Mouse (Mus musculus) neural tube, embryonic 13.5 days (tissue): ENCODE data around the gene Prdx3. TPM values are rescaled to one million over a fixed set of nuclear protein-coding genes. Genes with fewer than 3 reads are reported as not detected.

Experiments
- ATAC-seq: fragments of 200-750 bp; cut with Nextera tagmentation; 2 replicates; pipeline ENCODE4 v1.8.0; 2017; ENCODE audit warnings: low read depth, mild to moderate bottlenecking, moderate TSS enrichment, moderate library complexity
- H3K27ac ChIP-seq: fragments of 300-500 bp; sonication (generic); replicated peaks from 2 replicates; pipeline ENCODE4 v1.5.1; 2015; ENCODE audit warnings: moderate library complexity, mild to moderate bottlenecking, inconsistent platforms
- H3K27me3 ChIP-seq: fragments of 300-500 bp; sonication (generic); 2 replicates; pipeline ENCODE4 v1.6.1; 2015; ENCODE audit warnings: mild to moderate bottlenecking, inconsistent platforms
- H3K36me3 ChIP-seq: fragments of 300-500 bp; sonication (generic); 2 replicates; pipeline ENCODE4 v1.6.1; 2015; ENCODE audit warnings: mild to moderate bottlenecking, inconsistent platforms
- H3K4me1 ChIP-seq: fragments of 300-500 bp; sonication (generic); replicated peaks from 2 replicates; pipeline ENCODE4 v1.6.1; 2015; ENCODE audit warnings: inconsistent platforms
- H3K4me2 ChIP-seq: fragments of 300-500 bp; sonication (generic); 2 replicates; pipeline ENCODE4 v1.6.1; 2015; ENCODE audit warnings: inconsistent platforms, mild to moderate bottlenecking, moderate library complexity
- H3K4me3 ChIP-seq: fragments of 300-500 bp; sonication (generic); 2 replicates; pipeline ENCODE4 v1.5.1; 2015; ENCODE audit warnings: mild to moderate bottlenecking, inconsistent platforms
- H3K9ac ChIP-seq: fragments of 300-500 bp; sonication (generic); 2 replicates; pipeline ENCODE4 v1.6.1; 2015; ENCODE audit warnings: moderate library complexity, mild to moderate bottlenecking, inconsistent platforms
- H3K9me3 ChIP-seq: fragments of 300-500 bp; sonication (generic); 2 replicates; pipeline ENCODE4 v1.6.1; 2016; ENCODE audit warnings: inconsistent platforms
- WGBS: fragments of 180-500 bp; shearing (Covaris S2); methylation state at CpG from one replicate; pipeline ENCODE4 v1.1.7; 2015; 5-methylcytosine and 5-hydroxymethylcytosine counted together
- polyA plus RNA-seq: library from polyadenylated mRNA; unstranded; fragments of >200 nt; fragmentation: Nextera tagmentation; extraction: Ambion mirVana; gene quantifications from 2 replicates; pipeline ENCODE4 v1.2.1, GENCODE M21; 2015

Gene Prdx3
- polyA plus RNA-seq = 105 and 112 TPM in 2 replicates

DNA sequence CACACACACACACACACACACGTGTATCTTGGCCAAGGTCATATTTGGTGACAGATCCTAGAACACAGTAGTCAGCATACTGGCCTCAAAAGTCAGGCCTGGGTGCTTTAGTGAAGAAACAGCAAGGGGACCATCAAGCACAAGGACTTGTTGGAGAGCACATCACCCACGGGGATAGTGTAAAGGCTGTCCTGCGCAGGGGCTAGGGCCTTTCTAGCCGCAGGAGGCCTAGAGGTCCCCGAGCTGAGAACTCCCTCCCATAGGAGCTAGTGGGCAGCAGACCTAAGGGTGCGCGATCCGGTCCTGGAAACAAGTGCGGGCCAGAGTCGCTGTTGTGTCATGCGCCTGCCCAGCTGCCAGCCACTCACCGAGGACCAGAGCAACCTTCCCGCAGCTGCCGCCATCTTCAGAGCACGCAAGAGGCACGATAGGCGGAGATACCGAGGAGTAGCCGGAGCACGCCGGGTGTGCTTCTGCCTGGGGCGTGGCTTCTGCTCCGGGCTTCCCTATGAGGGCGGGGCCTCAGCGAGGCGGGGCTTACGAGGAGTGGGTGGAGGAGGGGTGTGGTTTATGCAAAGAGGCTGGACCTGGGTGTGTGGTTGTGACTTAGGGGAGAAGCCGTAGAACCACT lies at the start of gene Prdx3:
Prdx3 (minus strand) TSS at position 493 of the 631 bp plus-strand sequence.
- Histone ChIP-seq H3K27me3 (no peaks in the 10 kb centered on the region), H3K4me2 (peak within 1 kb of the TSS; percentile 68), H3K9me3 (no peaks in the 10 kb centered on the region), H3K27ac (peak within 1 kb of the TSS; percentile 83), H3K4me1 (peaks cover 18% of the 10 kb centered on the region), H3K4me3 (peak within 1 kb of the TSS; percentile 64), H3K36me3 (peaks cover 10% of the 10 kb centered on the region; the same call in 1 of the 2 replicates), H3K9ac (peak within 1 kb of the TSS; percentile 74)
- ATAC-seq = peak; percentile 99
- WGBS = under 1% methylated on average over 28 of the region's 28 CpGs

DNA sequence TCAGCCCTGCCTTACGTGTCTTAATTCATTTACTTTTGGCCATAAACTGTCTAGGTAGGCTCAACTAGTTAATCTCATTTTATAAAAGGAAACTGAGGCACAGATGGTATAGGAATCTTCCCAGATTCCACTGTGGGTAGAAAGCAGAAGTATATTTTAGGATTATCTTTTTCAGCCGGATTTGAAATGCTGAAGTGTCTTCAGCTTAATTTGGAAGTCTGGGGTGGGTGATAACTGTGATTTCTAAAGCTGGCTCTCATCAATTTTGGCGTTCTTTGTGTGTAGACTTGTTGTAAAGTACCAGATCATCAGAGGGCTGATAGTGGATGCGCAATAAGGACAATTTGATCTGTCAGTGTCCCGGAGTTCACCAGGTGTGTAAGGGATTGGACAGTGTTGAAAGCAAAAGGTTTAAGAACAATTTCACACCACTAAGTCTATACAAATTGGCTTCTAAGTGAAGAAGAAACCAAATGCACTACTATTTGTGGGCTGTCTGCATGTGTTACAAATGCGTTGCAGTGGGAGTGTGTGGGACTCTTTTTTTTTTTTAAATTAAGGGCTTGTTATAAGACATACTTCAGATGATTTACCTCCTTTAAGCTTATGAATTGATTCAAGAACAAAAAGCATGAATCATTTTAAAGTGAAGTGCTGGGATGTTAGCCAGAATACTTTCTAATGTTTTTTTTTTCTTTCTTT lies 42.7 kb upstream of the Prdx3 start:
- Histone ChIP-seq H3K4me3 (no peak overlapping the region), H3K4me2 (no peak overlapping the region), H3K27ac (no peak overlapping the region), H3K9ac (no peak overlapping the region), H3K27me3 (no peaks in the 10 kb centered on the region), H3K36me3 (no peaks in the 10 kb centered on the region), H3K4me1 (no peaks in the 10 kb centered on the region), H3K9me3 (no peaks in the 10 kb centered on the region)
- ATAC-seq = no peak
- 90% methylated on average over 6 of the region's 6 CpGs for WGBS

DNA sequence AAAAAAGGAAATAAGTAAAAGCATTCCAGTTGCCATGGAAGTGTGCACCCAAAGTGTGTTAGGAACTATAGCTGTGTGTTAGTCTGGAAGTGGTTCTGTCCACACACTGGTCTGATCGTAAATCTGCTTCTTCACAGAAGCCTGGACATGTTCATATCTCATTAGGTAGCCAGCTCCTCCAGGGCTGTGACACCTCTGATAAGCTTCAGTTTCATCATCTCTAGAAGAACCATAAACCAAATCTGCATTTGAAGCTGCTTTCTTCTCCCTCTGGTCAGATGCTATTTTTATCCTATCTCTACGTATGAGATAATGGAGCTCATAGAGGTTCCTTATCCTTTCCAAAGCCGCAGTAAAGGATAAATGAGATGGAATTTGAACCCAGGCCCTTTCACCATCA lies 41.5 kb upstream of the Prdx3 start:
- Histone ChIP-seq H3K4me3 (no peak overlapping the region), H3K4me2 (no peak overlapping the region), H3K27ac (no peak overlapping the region), H3K9me3 (no peaks in the 10 kb centered on the region), H3K4me1 (no peaks in the 10 kb centered on the region), H3K9ac (no peak overlapping the region), H3K27me3 (no peaks in the 10 kb centered on the region), H3K36me3 (no peaks in the 10 kb centered on the region)
- 90% methylated on average over 3 of the region's 3 CpGs for WGBS
- no peak for ATAC-seq

DNA sequence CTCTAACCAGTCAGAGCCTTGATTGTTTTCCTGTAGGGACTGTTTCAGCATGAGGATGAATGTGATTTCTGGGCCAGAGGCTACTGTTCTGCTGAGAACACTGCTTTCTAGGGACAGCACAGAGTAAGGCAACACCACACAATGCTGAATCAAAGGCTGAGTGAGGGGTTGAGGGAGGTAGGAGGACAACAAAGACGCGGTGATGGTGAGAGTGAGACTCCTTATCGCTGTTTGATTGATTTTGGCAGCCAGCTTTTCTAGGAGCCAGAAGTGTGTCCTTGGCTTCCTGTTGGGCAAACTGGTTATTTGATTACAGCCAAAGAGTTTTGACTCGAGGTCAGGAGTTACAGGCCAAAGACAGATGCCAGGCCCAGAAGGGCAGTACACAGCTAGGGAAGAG lies 40.9 kb upstream of the Prdx3 start:
- no peaks in the 10 kb centered on the region for H3K9me3 ChIP-seq
- ATAC-seq = no peak
- WGBS = 75% methylated on average over 4 of the region's 4 CpGs

DNA sequence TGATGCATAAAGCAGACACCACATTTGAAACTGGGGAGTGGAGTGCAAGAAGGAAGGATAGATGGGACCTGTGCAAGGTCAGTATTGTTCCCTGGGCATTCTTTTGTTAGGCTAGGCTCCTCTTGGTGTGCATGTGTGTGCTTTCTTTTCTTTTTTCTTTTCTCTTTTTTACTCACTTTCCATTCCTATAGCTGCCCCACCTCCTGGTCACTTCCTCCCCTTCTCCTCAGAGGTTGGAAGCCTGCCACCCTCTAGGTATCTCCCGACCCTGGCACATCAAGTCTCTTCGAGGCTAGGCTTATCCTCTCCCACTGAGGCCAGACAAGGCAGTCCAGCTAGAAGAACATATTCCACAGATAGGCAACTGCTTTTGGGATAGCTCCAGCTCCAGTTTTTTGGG lies 37.3 kb upstream of the Prdx3 start:
- Histone ChIP-seq H3K9me3 (no peaks in the 10 kb centered on the region), H3K4me3 (no peak overlapping the region), H3K4me1 (no peaks in the 10 kb centered on the region), H3K27me3 (no peaks in the 10 kb centered on the region), H3K27ac (no peak overlapping the region), H3K36me3 (no peaks in the 10 kb centered on the region), H3K4me2 (no peak overlapping the region), H3K9ac (no peak overlapping the region)
- WGBS = 91% methylated on average over 2 of the region's 2 CpGs
- ATAC-seq = no peak

More for the DNA sequence above, 40.9 kb upstream of the Prdx3 start:
- no peak overlapping the region for H3K4me3 ChIP-seq
- no peaks in the 10 kb centered on the region for H3K36me3 ChIP-seq
- H3K9ac ChIP-seq = no peak overlapping the region
- H3K4me1 ChIP-seq = no peaks in the 10 kb centered on the region
- no peak overlapping the region for H3K27ac ChIP-seq
- no peaks in the 10 kb centered on the region for H3K27me3 ChIP-seq
- H3K4me2 ChIP-seq = no peak overlapping the region

DNA sequence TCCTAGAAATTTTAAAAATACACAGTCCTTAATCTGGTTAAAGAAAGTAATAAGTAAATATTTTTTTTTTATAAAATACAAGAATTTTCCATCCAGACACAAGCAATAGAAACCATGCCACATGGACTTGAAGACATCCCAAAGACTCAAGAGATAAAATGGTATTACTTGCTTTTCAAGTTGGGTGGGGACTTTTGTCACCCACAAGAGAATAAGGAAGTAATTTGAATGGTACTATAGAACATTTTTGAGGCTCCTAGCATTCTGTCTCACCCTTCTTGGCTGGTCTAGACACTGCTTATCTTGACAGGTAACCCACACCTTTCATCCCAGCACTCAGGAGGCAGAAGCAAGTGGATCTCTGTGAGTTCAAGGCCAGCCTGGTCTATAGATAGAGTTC lies 35.9 kb upstream of the Prdx3 start:
- H3K27me3 ChIP-seq = no peaks in the 10 kb centered on the region
- no peak overlapping the region for H3K4me2 ChIP-seq
- no peak overlapping the region for H3K27ac ChIP-seq
- no peaks in the 10 kb centered on the region for H3K4me1 ChIP-seq
- ATAC-seq = no peak
- H3K9me3 ChIP-seq = no peaks in the 10 kb centered on the region
- H3K36me3 ChIP-seq = no peaks in the 10 kb centered on the region
- no peak overlapping the region for H3K9ac ChIP-seq
- no peak overlapping the region for H3K4me3 ChIP-seq

DNA sequence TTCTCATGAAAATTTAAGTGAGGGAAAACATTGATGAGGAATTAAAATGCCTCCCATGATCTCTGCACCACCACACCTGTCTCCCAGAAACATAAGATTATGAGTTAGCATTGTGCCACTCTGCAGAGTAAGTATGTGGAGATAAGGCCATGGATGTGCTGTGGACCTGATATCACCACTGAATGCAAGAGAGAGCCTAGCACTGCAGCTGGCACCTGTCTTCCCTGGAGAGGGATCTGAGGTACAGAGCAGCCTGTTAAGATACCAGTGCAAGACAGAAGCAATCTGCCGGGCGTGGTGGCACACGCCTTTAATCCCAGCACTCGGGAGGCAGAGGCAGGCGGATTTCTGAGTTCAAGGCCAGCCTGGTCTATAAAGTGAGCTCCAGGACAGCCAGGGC lies 31.1 kb upstream of the Prdx3 start:
- Histone ChIP-seq H3K4me3 (no peak overlapping the region), H3K27ac (no peak overlapping the region), H3K27me3 (no peaks in the 10 kb centered on the region), H3K4me1 (no peaks in the 10 kb centered on the region), H3K36me3 (no peaks in the 10 kb centered on the region), H3K9me3 (no peaks in the 10 kb centered on the region), H3K9ac (no peak overlapping the region), H3K4me2 (no peak overlapping the region)
- WGBS = 92% methylated on average over 5 of the region's 5 CpGs
- no peak for ATAC-seq

DNA sequence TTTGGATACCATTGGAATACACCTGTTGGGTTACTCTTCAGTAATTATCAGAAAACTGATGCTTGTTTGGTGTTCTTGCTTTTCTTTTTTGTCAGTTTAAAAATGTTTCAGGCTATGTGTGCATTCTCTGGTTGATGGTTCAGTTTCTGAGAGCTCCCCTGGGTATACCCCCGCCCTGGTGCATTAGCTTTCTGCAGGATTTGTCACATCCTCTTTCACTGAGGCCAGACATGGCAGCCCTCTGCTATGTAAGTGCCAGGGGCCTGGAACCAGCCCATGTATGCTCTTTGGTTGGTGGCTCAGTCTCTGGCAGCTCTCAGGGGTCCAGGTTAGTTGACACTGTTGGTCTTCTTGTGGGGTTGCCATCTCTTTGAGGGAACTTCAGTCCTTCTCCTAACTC lies 29.6 kb upstream of the Prdx3 start:
- no peak overlapping the region for H3K4me3 ChIP-seq
- no peak overlapping the region for H3K27ac ChIP-seq
- no peaks in the 10 kb centered on the region for H3K27me3 ChIP-seq
- H3K4me2 ChIP-seq = no peak overlapping the region
- no peaks in the 10 kb centered on the region for H3K9me3 ChIP-seq
- no peak for ATAC-seq
- H3K9ac ChIP-seq = no peak overlapping the region
- H3K4me1 ChIP-seq = no peaks in the 10 kb centered on the region
- no peaks in the 10 kb centered on the region for H3K36me3 ChIP-seq
- WGBS = 76% methylated on average over 1 of the region's 1 CpGs

DNA sequence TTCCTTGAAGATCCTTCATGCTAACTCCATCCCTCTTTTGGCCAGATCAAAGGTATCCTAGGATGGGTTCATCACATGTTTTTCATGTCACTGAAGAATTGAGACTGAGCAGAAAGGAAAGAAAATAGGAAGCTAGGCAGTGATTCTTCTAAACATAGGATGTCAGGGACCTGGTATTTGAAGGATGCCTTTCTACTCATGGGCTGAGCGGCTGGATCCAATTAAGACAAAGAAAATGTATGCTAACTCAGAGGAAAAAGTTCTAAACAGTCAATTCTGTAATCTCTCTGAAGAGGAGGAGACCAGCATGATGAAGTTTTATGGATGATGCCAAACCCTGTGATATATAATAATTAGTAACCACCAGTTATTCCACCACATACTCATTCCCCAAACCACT lies 28.8 kb upstream of the Prdx3 start:
- no peaks in the 10 kb centered on the region for H3K36me3 ChIP-seq
- H3K4me2 ChIP-seq = no peak overlapping the region
- no peaks in the 10 kb centered on the region for H3K27me3 ChIP-seq
- no peak overlapping the region for H3K27ac ChIP-seq
- no peaks in the 10 kb centered on the region for H3K4me1 ChIP-seq
- ATAC-seq = no peak
- no peak overlapping the region for H3K4me3 ChIP-seq
- no peak overlapping the region for H3K9ac ChIP-seq
- H3K9me3 ChIP-seq = no peaks in the 10 kb centered on the region
- WGBS = 85% methylated on average over 1 of the region's 1 CpGs

DNA sequence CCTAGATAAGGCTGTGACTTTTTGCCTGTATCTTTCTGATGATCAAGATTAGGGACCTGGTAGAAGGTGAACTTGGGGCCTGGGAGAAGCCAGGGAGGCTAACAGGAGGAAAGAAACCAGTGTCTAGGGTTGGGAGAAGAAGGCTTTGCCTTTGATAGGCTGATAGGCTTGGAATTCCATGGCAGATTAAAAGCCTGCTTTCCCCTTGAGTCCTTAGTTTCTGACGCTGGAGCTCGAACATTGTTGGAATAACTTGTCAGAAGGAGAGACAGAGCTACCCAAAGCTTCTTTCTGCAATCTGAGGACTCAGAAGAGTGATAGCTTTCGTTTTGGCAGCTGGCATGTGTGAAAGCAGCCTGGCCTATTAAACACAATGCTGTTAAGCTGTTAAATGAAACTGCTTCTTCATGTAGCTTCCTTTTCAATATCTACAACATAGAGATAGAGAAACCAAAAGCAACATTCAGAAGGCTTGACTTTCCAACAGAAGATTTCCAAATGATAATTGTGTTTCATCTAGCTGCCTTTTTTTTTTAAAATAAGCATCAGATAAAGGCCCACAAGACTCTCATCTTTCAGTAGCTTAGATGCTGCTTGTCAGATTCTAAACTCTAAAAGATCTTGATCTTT lies 21.0 kb upstream of the Prdx3 start:
- H3K4me1 ChIP-seq = peaks cover 17% of the 10 kb centered on the region
- H3K27me3 ChIP-seq = no peaks in the 10 kb centered on the region
- no peaks in the 10 kb centered on the region for H3K9me3 ChIP-seq
- H3K4me3 ChIP-seq = no peak overlapping the region
- H3K9ac ChIP-seq = no peak overlapping the region
- no peak overlapping the region for H3K4me2 ChIP-seq
- H3K27ac ChIP-seq = no peak overlapping the region
- 55% methylated on average over 3 of the region's 3 CpGs for WGBS
- no peaks in the 10 kb centered on the region for H3K36me3 ChIP-seq
- ATAC-seq = no peak

DNA sequence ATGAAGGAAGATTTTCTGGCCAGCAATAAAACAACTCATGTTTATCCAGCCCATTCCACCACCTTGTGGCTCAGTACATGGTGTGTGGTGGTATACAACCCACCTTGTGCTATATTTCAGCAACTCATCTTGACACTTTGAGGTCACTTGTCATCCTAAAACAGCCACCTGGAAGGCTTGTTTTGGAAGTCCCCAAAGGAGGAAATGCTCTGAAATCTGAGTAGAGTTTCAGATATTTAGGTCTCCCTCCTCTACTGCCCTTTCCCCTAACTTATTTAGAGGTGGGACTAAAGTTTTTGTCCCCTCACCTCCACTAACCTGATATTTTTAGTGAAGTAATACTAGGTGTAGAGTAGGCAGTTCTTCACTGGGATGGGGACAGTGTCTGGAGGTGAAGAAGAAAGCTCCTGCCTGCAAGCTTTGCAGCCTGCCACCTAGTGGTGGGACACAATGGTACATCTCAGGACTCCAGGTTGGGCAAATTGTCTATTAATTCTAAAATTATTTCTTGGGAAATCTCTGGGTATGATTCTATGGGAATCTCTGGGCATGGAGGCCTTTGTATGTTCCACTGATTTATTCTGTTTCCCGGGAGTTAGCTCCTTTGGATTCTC lies 17.7 kb upstream of the Prdx3 start:
- no peaks in the 10 kb centered on the region for H3K27me3 ChIP-seq
- H3K4me3 ChIP-seq = peak overlapping the region; percentile 76
- no peak for ATAC-seq
- no peaks in the 10 kb centered on the region for H3K36me3 ChIP-seq
- H3K4me1 ChIP-seq = peaks cover 27% of the 10 kb centered on the region
- WGBS = 11% methylated on average over 1 of the region's 1 CpGs
- H3K9me3 ChIP-seq = no peaks in the 10 kb centered on the region
- peak overlapping the region; percentile 88; the same call in 1 of the 2 replicates for H3K9ac ChIP-seq
- H3K4me2 ChIP-seq = peak overlapping the region; percentile 76
- no peak overlapping the region for H3K27ac ChIP-seq

DNA sequence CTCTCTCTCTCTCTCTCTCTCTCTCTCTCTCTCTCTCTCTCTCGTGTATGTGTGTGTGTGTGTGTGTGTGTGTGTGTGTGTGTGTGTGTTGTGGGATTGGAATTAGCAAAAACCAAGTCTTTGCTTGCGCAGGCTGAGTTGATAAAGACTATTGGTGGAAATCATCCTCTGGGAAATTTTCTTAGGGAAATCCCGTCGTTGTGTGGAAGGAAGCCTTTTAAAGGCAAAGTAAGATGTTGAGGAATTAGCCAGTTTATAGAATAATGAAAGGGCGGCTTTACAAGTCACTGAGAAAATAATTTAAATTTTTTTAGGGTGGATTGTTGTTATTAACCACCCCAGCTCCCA lies 16.7 kb upstream of the Prdx3 start:
- Histone ChIP-seq H3K27ac (no peak overlapping the region), H3K4me1 (peaks cover 27% of the 10 kb centered on the region)

More for the DNA sequence above, 16.7 kb upstream of the Prdx3 start:
- Histone ChIP-seq H3K27me3 (no peaks in the 10 kb centered on the region), H3K9me3 (no peaks in the 10 kb centered on the region), H3K36me3 (no peaks in the 10 kb centered on the region), H3K4me2 (peak overlapping the region; percentile 76), H3K9ac (peak overlapping the region; percentile 88), H3K4me3 (peak overlapping the region; percentile 76)
- 10% methylated on average over 4 of the region's 5 CpGs for WGBS
- ATAC-seq = no peak
